In the genomic region with DNA sequence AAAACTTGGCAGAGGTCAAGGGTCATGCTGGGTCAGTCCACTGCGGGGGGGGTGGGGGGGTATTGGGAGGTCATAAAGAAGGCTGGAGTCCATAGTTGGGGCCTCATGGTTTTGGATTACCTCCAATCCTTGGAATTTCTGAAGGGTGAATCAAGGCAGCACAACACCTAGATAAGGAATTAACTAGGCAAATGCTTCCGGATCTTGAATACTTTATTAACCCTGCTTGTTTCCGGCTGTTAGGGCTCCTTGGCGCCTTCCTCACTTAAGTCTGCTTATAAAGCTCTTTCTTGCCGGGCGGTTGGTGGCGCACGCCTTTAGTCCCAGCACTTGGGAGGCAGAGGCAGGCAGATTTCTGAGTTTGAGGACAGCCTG, we compare ENCODE assay signal across 8 mouse cellular contexts. TPM values are rescaled to one million over a fixed set of nuclear protein-coding genes. Genes with fewer than 3 reads are reported as not detected.
DNase-seq lines count a peak whose midpoint lies in the region; ATAC-seq lines count a peak whose summit lies in the region.

No protein-coding gene starts in this region.

- peak overlapping the region; percentile 79 for H3K4me3 ChIP-seq in hindbrain, embryonic 12.5 days
- H3K4me3 ChIP-seq in liver, embryonic 16.5 days (ENCODE audit: low read depth, low read length), result peak overlapping the region; percentile 98

- H3K27me3 ChIP-seq in hindbrain, embryonic 12.5 days, result no peaks in the 10 kb centered on the region
- H3K27me3 ChIP-seq in liver, embryonic 16.5 days (ENCODE audit: control insufficient read depth, insufficient read depth, low read depth, low read length), result no peaks in the 10 kb centered on the region

- peak overlapping the region; percentile 99 for H3K27ac ChIP-seq in hindbrain, embryonic 12.5 days
- peak overlapping the region; percentile 99 for H3K27ac ChIP-seq in liver, embryonic 16.5 days (ENCODE audit: low read length)

- H3K9me3 ChIP-seq in hindbrain, embryonic 12.5 days (replicated peaks), result no peaks in the 10 kb centered on the region
- H3K9me3 ChIP-seq in liver, embryonic 16.5 days (replicated peaks; ENCODE audit: control insufficient read depth, low read length), result no peaks in the 10 kb centered on the region

- no peak for ATAC-seq in hindbrain, embryonic 12.5 days (ENCODE audit: low FRiP score)
- no peak for ATAC-seq in liver, embryonic 16.5 days (ENCODE audit: low read depth)

- peaks cover 31% of the 10 kb centered on the region for H3K36me3 ChIP-seq in hindbrain, embryonic 12.5 days
- H3K36me3 ChIP-seq in liver, embryonic 16.5 days (ENCODE audit: control insufficient read depth, insufficient read depth), result peaks cover 20% of the 10 kb centered on the region

- H3K4me1 ChIP-seq in hindbrain, embryonic 12.5 days, result peaks cover 13% of the 10 kb centered on the region
- H3K4me1 ChIP-seq in liver, embryonic 16.5 days (ENCODE audit: control insufficient read depth, low read depth, low read length), result peaks cover 20% of the 10 kb centered on the region

- 42% methylated on average over 8 of the region's 8 CpGs for WGBS in hindbrain, embryonic 12.5 days
- WGBS in liver, embryonic 16.5 days (ENCODE audit: insufficient replicate concordance), result 14% methylated on average over 8 of the region's 8 CpGs

- H3K9ac ChIP-seq in hindbrain, embryonic 12.5 days, result peak overlapping the region; percentile 88
- H3K9ac ChIP-seq in liver, embryonic 16.5 days (ENCODE audit: low read depth, low read length), result peak overlapping the region; percentile 92

- H3K4me2 ChIP-seq in hindbrain, embryonic 12.5 days (replicated peaks), result peak overlapping the region; percentile 64
- H3K4me2 ChIP-seq in liver, embryonic 16.5 days (ENCODE audit: low read depth, low read length), result peak overlapping the region; percentile 83

- DNase-seq in cerebellum, adult 8-10 months, result peak; percentile 29
- no peak for DNase-seq in cerebellum, postnatal 4 days (ENCODE audit: low spot score in 2 of 2)
- peak; percentile 10 to 13 for DNase-seq in urinary bladder, postnatal 36 days (ENCODE audit: low spot score in 2 of 2)
- DNase-seq in urinary bladder, postnatal 4 days (ENCODE audit: low spot score in 2 of 2), result no peak
- peak; percentile 45 to 51 for DNase-seq in spleen, postnatal 10 days (ENCODE audit: low spot score in 2 of 2)
- no peak for DNase-seq in right cerebral cortex, postnatal 14 days

RNA-seq across cellular contexts. Expression of a gene that starts 1.2 kb away (rescaled TPM):
- polyA plus RNA-seq in hindbrain, embryonic 12.5 days (2016; fragmentation: Nextera tagmentation; extraction: Ambion mirVana), result 90.8 and 96.2 TPM in 2 replicates
- 12.2 and 13.6 TPM in 2 replicates for polyA plus RNA-seq in liver, embryonic 16.5 days (2015; fragmentation: Nextera tagmentation; extraction: Ambion mirVana)

RNA-seq across cellular contexts. Expression of a gene that starts 6.4 kb away (rescaled TPM):
- polyA plus RNA-seq in hindbrain, embryonic 12.5 days (2016; fragmentation: Nextera tagmentation; extraction: Ambion mirVana), result 16.7 and 16.9 TPM in 2 replicates
- 5.1 and 5.5 TPM in 2 replicates for polyA plus RNA-seq in liver, embryonic 16.5 days (2015; fragmentation: Nextera tagmentation; extraction: Ambion mirVana)

RNA-seq across cellular contexts. Expression of a gene that starts 34.0 kb away (rescaled TPM):
- 14.4 and 15.6 TPM in 2 replicates for polyA plus RNA-seq in hindbrain, embryonic 12.5 days (2016; fragmentation: Nextera tagmentation; extraction: Ambion mirVana)
- polyA plus RNA-seq in liver, embryonic 16.5 days (2015; fragmentation: Nextera tagmentation; extraction: Ambion mirVana), result 4.0 and 4.9 TPM in 2 replicates

RNA-seq across cellular contexts. Expression of a gene that starts 48.2 kb away (rescaled TPM):
- polyA plus RNA-seq in hindbrain, embryonic 12.5 days (2016; fragmentation: Nextera tagmentation; extraction: Ambion mirVana), result 5.4 and 6.3 TPM in 2 replicates
- 2.9 and 4.3 TPM in 2 replicates for polyA plus RNA-seq in liver, embryonic 16.5 days (2015; fragmentation: Nextera tagmentation; extraction: Ambion mirVana)

RNA-seq across cellular contexts. Expression of a gene that starts 53.6 kb away (rescaled TPM):
- polyA plus RNA-seq in hindbrain, embryonic 12.5 days (2016; fragmentation: Nextera tagmentation; extraction: Ambion mirVana), result 55.4 and 56.3 TPM in 2 replicates
- polyA plus RNA-seq in liver, embryonic 16.5 days (2015; fragmentation: Nextera tagmentation; extraction: Ambion mirVana), result 18.6 and 22.8 TPM in 2 replicates

Comparison
In these comparisons a context has a peak if more than half of its experiments do, and no peak if none do; other contexts are left out.
1. DNase-seq: peak in cerebellum, adult 8-10 months (single experiment), urinary bladder, postnatal 36 days (2 of 2) and spleen, postnatal 10 days (2 of 2); none in cerebellum, postnatal 4 days (0 of 2), urinary bladder, postnatal 4 days (0 of 2) and right cerebral cortex, postnatal 14 days (single experiment).